Comparison of ENCODE assay signal across 9 mouse cellular contexts in genomic region chr9:13510621-13511369, GRCm38 (mm10).
DNase-seq lines count a peak whose midpoint lies in the region; ATAC-seq and TF ChIP-seq lines count a peak whose summit lies in the region.
"Had no signal": no experiment of that assay in that cellular context is flagged by ENCODE, and none has a peak within 500 bp of the region (broad histone marks: within the 10 kb centered on the region; RNA-seq: fewer than 3 reads in every experiment).

No protein-coding gene starts in this region.

- no peak for ATAC-seq in hindbrain, postnatal 0 days
- peak; percentile 73 for ATAC-seq in common myeloid progenitor, adult 5-6 weeks (replicated peaks; ENCODE audit: low read depth, poor library complexity, severe bottlenecking)
- no peak for ATAC-seq in liver, embryonic 11.5 days (replicated peaks; ENCODE audit: low FRiP score)

- intact Hi-C loops in heart, postnatal 14 days (cut with DNase I), result loop anchor here (2.0 kb wide), 1 partner anchor 214 kb away; the partner anchor contains the start of gene Maml2

- H3K9ac ChIP-seq in hindbrain, postnatal 0 days (replicated peaks; ENCODE audit: low read length), result no peak overlapping the region
- no peak overlapping the region for H3K9ac ChIP-seq in liver, embryonic 11.5 days (ENCODE audit: low read depth, low read length)
- H3K9ac ChIP-seq: heart, embryonic 15.5 days had no signal

- H3K4me3 ChIP-seq in hindbrain, postnatal 0 days (ENCODE audit: low read length), result no peak overlapping the region
- no peak overlapping the region for H3K4me3 ChIP-seq in hindbrain, embryonic 10.5 days
- no peak overlapping the region for H3K4me3 ChIP-seq in lung, adult 2 months (replicated peaks; ENCODE audit: extremely low read depth, low read depth, low read length)
- no peak overlapping the region for H3K4me3 ChIP-seq in liver, embryonic 11.5 days (ENCODE audit: low read depth, low read length)
- H3K4me3 ChIP-seq: heart, embryonic 15.5 days had no signal

- no peaks in the 10 kb centered on the region for H3K36me3 ChIP-seq in hindbrain, postnatal 0 days (ENCODE audit: insufficient read depth, low read length)
- no peaks in the 10 kb centered on the region for H3K36me3 ChIP-seq in hindbrain, embryonic 10.5 days
- no peaks in the 10 kb centered on the region for H3K36me3 ChIP-seq in liver, embryonic 11.5 days (ENCODE audit: control insufficient read depth, insufficient read depth, low read length)
- H3K36me3 ChIP-seq: heart, embryonic 15.5 days had no signal

- TF ChIP-seq CTCF in hindbrain, postnatal 0 days (IDR thresholded peaks at IDR 0.05; ENCODE audit: low read depth), result peak; percentile 36
- peak; percentile 28 for TF ChIP-seq CTCF in lung, adult 2 months (IDR thresholded peaks at IDR 0.05; ENCODE audit: insufficient read depth, low read length)

- DNase-seq in hindbrain, postnatal 0 days (ENCODE audit: low spot score), result peak; percentile 61
- no peak for DNase-seq in hindbrain, embryonic 10.5 days (ENCODE audit: low spot score)
- peak; percentile 68 to 69 for DNase-seq in heart, postnatal 14 days
- DNase-seq in lung, adult 2 months, result no peak
- DNase-seq in c-Kit-positive CD71-positive TER-119-positive erythroid progenitor cells, embryonic 14.5 days (ENCODE audit: low spot score), result no peak
- no peak for DNase-seq in retina, embryonic 14.5 days (ENCODE audit: low spot score)
- no peak for DNase-seq in liver, embryonic 11.5 days (ENCODE audit: low spot score)

- H3K4me1 ChIP-seq in hindbrain, postnatal 0 days (ENCODE audit: insufficient read depth, low read length), result no peaks in the 10 kb centered on the region
- H3K4me1 ChIP-seq in hindbrain, embryonic 10.5 days (replicated peaks), result peaks cover 7% of the 10 kb centered on the region; the same call in 1 of the 2 replicates
- H3K4me1 ChIP-seq in lung, adult 2 months (ENCODE audit: control insufficient read depth, insufficient read depth, low read length), result peaks cover 3% of the 10 kb centered on the region
- H3K4me1 ChIP-seq in liver, embryonic 11.5 days (replicated peaks; ENCODE audit: control insufficient read depth, insufficient read depth, low read length), result no peaks in the 10 kb centered on the region; the same call in 1 of the 2 replicates

- no peak overlapping the region for H3K4me2 ChIP-seq in hindbrain, postnatal 0 days (ENCODE audit: low read depth, low read length)
- H3K4me2 ChIP-seq in liver, embryonic 11.5 days, result no peak overlapping the region
- H3K4me2 ChIP-seq: heart, embryonic 15.5 days had no signal

- no peak for TF ChIP-seq POLR2A in lung, adult 2 months (IDR thresholded peaks at IDR 0.05; ENCODE audit: borderline replicate concordance, extremely low read depth, low read depth, low read length)

- H3K27ac ChIP-seq in hindbrain, postnatal 0 days, result no peak overlapping the region
- H3K27ac ChIP-seq in hindbrain, embryonic 10.5 days, result no peak overlapping the region
- H3K27ac ChIP-seq in liver, embryonic 11.5 days (ENCODE audit: low read depth, low read length), result no peak overlapping the region
- H3K27ac ChIP-seq: heart, embryonic 15.5 days had no signal

- 55% methylated on average over 5 of the region's 5 CpGs for WGBS in hindbrain, postnatal 0 days
- 79% methylated on average over 5 of the region's 5 CpGs for WGBS in hindbrain, embryonic 10.5 days
- 37% methylated on average over 5 of the region's 5 CpGs for WGBS in lung, adult 2 months
- WGBS in liver, embryonic 11.5 days, result 47% methylated on average over 5 of the region's 5 CpGs

- no peaks in the 10 kb centered on the region for H3K9me3 ChIP-seq in hindbrain, postnatal 0 days (ENCODE audit: low read length)
- no peaks in the 10 kb centered on the region for H3K9me3 ChIP-seq in hindbrain, embryonic 10.5 days
- H3K9me3 ChIP-seq in liver, embryonic 11.5 days (ENCODE audit: control insufficient read depth, low read length), result no peaks in the 10 kb centered on the region
- H3K9me3 ChIP-seq: heart, embryonic 15.5 days had no signal

- H3K27me3 ChIP-seq in hindbrain, postnatal 0 days (ENCODE audit: insufficient read depth, low read length), result no peaks in the 10 kb centered on the region
- H3K27me3 ChIP-seq in hindbrain, embryonic 10.5 days (ENCODE audit: insufficient read depth, poor library complexity, severe bottlenecking), result no peaks in the 10 kb centered on the region
- H3K27me3 ChIP-seq in liver, embryonic 11.5 days (replicated peaks; ENCODE audit: control insufficient read depth, insufficient read depth, low read length), result no peaks in the 10 kb centered on the region
- H3K27me3 ChIP-seq: heart, embryonic 15.5 days had no signal

Comparison
In these comparisons a context has a peak if more than half of its experiments do, and no peak if none do; other contexts are left out.
1. DNase-seq: peak in hindbrain, postnatal 0 days (single experiment) and heart, postnatal 14 days (2 of 2); none in hindbrain, embryonic 10.5 days (single experiment), lung, adult 2 months (single experiment), c-Kit-positive CD71-positive TER-119-positive erythroid progenitor cells, embryonic 14.5 days (single experiment), retina, embryonic 14.5 days (single experiment) and liver, embryonic 11.5 days (single experiment).